8 mouse cellular contexts compared by ENCODE assay signal in genomic region chr8:70897021-70897680, GRCm38 (mm10). TPM values are rescaled to one million over a fixed set of nuclear protein-coding genes. Genes with fewer than 3 reads are reported as not detected.
DNase-seq lines count a peak whose midpoint lies in the region; ATAC-seq and TF ChIP-seq lines count a peak whose summit lies in the region.

TSS of gene Rpl18a (minus strand) at chr8:70897412.

- TF ChIP-seq POLR2A in cortical plate, adult 2 months (IDR thresholded peaks at IDR 0.05; ENCODE audit: extremely low read depth, insufficient read depth, low read length) = peak; percentile 98

- H3K27me3 ChIP-seq in megakaryocyte, embryonic 14.5 days (replicated peaks) = peaks cover 14% of the 10 kb centered on the region

- H3K4me3 ChIP-seq in cortical plate, adult 2 months (ENCODE audit: insufficient read depth, low read length) = peak within 1 kb of the TSS; percentile 49
- H3K4me3 ChIP-seq in megakaryocyte, embryonic 14.5 days (replicated peaks) = peak within 1 kb of the TSS; percentile 96

- peaks cover 9% of the 10 kb centered on the region for H3K9me3 ChIP-seq in megakaryocyte, embryonic 14.5 days

- peaks cover 40% of the 10 kb centered on the region for H3K36me3 ChIP-seq in megakaryocyte, embryonic 14.5 days (replicated peaks; ENCODE audit: low read length)

- TF ChIP-seq CTCF in cortical plate, adult 2 months (IDR thresholded peaks at IDR 0.05; ENCODE audit: extremely low read depth, insufficient read depth, low read length) = no peak

- ATAC-seq in activated CD4-positive, CD25-positive, alpha-beta regulatory T cell, adult 4 months = peak; percentile 98

- peak; percentile 91 to 94 for DNase-seq in gastrocnemius, adult 8-10 months (ENCODE audit: low spot score in 2 of 2)
- peak; percentile 94 for DNase-seq in hindlimb bud, embryonic 11.5 days (ENCODE audit: extremely low spot score, low read depth, low spot score)
- DNase-seq in left cerebral cortex, adult 8-10 months (ENCODE audit: low spot score in 2 of 2) = peak; percentile 87 to 98
- peak; percentile 97 to 99 for DNase-seq in right cerebral cortex, postnatal 10 days (ENCODE audit: low spot score in 2 of 2)
- DNase-seq in urinary bladder, postnatal 25 days (ENCODE audit: low spot score) = peak; percentile 77

- no peaks in the 10 kb centered on the region for H3K4me1 ChIP-seq in cortical plate, adult 2 months (ENCODE audit: control insufficient read depth, insufficient read depth, low read length)
- peaks cover 57% of the 10 kb centered on the region for H3K4me1 ChIP-seq in megakaryocyte, embryonic 14.5 days

- 0 out of 2 replicates have a peak within 1 kb of the TSS, but pooled peaks have one; percentile 35 for H3K27ac ChIP-seq in cortical plate, adult 2 months (ENCODE audit: insufficient read depth, low read length)

RNA-seq across cellular contexts. Expression of gene Rpl18a, which starts in this region (rescaled TPM):
- over 10,000 TPM; 10,302 to 10,714 TPM for polyA plus RNA-seq in activated CD4-positive, CD25-positive, alpha-beta regulatory T cell, adult 4 months (2017; shearing (Covaris generic))
- 1,503 and 1,518 TPM in 2 replicates for polyA plus RNA-seq in cortical plate, adult 2 months (2012; rRNA removed)
- total RNA-seq in gastrocnemius, adult 8-10 months (2022) = 1,000 to 10,000 TPM in 2 of 4 experiments, 100 to 1,000 TPM in 2; 935 to 1,159 (median 1,025) TPM
- 100 to 1,000 TPM; 653 to 769 (median 710) TPM for total RNA-seq in left cerebral cortex, adult 8-10 months (2022)
- polyA plus RNA-seq in megakaryocyte, embryonic 14.5 days (2012; ENCODE audit: insufficient read depth, low replicate concordance) = 4,812 and 7,707 TPM in 2 replicates

Comparison
In these comparisons a context has a peak if more than half of its experiments do, and no peak if none do; other contexts are left out.
1. Peak in every context shown above with its lines: DNase-seq, ATAC-seq, H3K4me3 ChIP-seq and H3K27ac ChIP-seq.